Mouse (Mus musculus) thymus, adult 2 months (tissue): ENCODE measurements at regions not wholly inside any gene's neighbourhood (a gene's known extent, or its start where the extent isn't known, plus 50 kb on each side); places are given as distances from the start of the nearest gene placed in this dataset.

Experiments used
- CTCF ChIP-seq: fragments of 200-500 bp; IDR thresholded peaks from 2 replicates; pipeline ENCODE4 v1.5.1; 2012; ENCODE audit warnings: mild to moderate bottlenecking, control low read depth, low read length, moderate library complexity, borderline replicate concordance; ENCODE audit not compliant: control insufficient read depth, poor library complexity, insufficient read depth; ENCODE audit errors: extremely low read depth
- POLR2A ChIP-seq: fragments of 200-500 bp; IDR thresholded peaks from 2 replicates; pipeline ENCODE4 v1.6.1; 2012; ENCODE audit warnings: mild to moderate bottlenecking, low read length, control low read depth, moderate library complexity; ENCODE audit not compliant: control insufficient read depth, poor library complexity, insufficient read depth; ENCODE audit errors: extremely low read depth

DNA sequence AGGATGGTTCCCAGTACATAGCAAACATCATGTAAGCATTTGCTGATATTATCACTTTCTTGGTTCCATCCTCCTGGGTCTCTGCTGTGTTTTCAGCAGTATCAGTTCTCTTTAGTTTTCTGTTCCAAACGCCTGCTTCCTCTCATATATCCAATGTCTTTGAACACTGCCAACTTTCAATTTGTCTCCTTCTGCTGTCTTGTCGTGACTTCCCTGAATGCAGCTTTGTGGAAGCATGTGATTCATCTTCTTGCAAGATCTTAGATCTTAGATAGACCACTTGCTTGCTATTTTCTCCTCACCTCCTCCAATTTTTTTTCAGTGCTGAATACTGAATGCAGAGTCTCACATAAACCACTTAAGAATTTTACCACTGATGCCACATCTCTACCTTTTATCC is 576.4 kb downstream of the Efnb2 start:
- no peak for TF ChIP-seq CTCF
- no peak for TF ChIP-seq POLR2A
